Mouse (Mus musculus) lung, embryonic 16.5 days (tissue): ENCODE results near the gene Man1c1. TPM values are rescaled to one million over a fixed set of nuclear protein-coding genes. Genes with fewer than 3 reads are reported as not detected.

ENCODE experiments used
- ATAC-seq: fragments of 200-750 bp; cut with Nextera tagmentation; 2 replicates; pipeline ENCODE4 v1.8.0; 2017; ENCODE audit warnings: low read depth, mild to moderate bottlenecking, moderate library complexity
- H3K27ac ChIP-seq: fragments of 300-500 bp; sonication (generic); 2 replicates; pipeline ENCODE4 v1.5.1; 2014; ENCODE audit warnings: mild to moderate bottlenecking, control low read depth, low read length
- H3K27me3 ChIP-seq: fragments of 300-500 bp; sonication (generic); 2 replicates; pipeline ENCODE4 v1.6.1; 2014; ENCODE audit warnings: low read depth, low read length, mixed read lengths; ENCODE audit not compliant: control insufficient read depth, insufficient read depth
- H3K36me3 ChIP-seq: fragments of 300-500 bp; sonication (generic); 2 replicates; pipeline ENCODE4 v1.6.1; 2014; ENCODE audit warnings: low read length; ENCODE audit not compliant: control insufficient read depth, insufficient read depth
- H3K4me1 ChIP-seq: fragments of 300-500 bp; sonication (generic); replicated peaks from 2 replicates; pipeline ENCODE4 v1.6.1; 2014; ENCODE audit warnings: low read length, mixed read lengths; ENCODE audit not compliant: control insufficient read depth, insufficient read depth
- H3K4me2 ChIP-seq: fragments of 300-500 bp; sonication (generic); 2 replicates; pipeline ENCODE4 v1.6.1; 2014; ENCODE audit warnings: low read depth, low read length, control low read depth
- H3K4me3 ChIP-seq: fragments of 300-500 bp; sonication (generic); 2 replicates; pipeline ENCODE4 v1.5.1; 2014; ENCODE audit warnings: mild to moderate bottlenecking, low read length, control low read depth
- H3K9ac ChIP-seq: fragments of 300-500 bp; sonication (generic); 2 replicates; pipeline ENCODE4 v1.6.1; 2014; ENCODE audit warnings: low read length, control low read depth
- H3K9me3 ChIP-seq: fragments of 300-500 bp; sonication (generic); 2 replicates; pipeline ENCODE4 v1.6.1; 2016; ENCODE audit warnings: low read length; ENCODE audit not compliant: control insufficient read depth
- WGBS: fragments of 180-500 bp; shearing (Covaris S2); extraction: QIAGEN DNeasy Blood & Tissue Kit; methylation state at CpG from one replicate; pipeline ENCODE4 v1.1.7; 2014; 5-methylcytosine and 5-hydroxymethylcytosine counted together
- polyA plus RNA-seq: library from polyadenylated mRNA; unstranded; fragments of >200 nt; fragmentation: Nextera tagmentation; extraction: Ambion mirVana; gene quantifications from 2 replicates; pipeline ENCODE4 v1.2.1, GENCODE M21; 2015

Gene Man1c1
- polyA plus RNA-seq, 1 experiment from 2014 or later = 2.1 TPM

DNA sequence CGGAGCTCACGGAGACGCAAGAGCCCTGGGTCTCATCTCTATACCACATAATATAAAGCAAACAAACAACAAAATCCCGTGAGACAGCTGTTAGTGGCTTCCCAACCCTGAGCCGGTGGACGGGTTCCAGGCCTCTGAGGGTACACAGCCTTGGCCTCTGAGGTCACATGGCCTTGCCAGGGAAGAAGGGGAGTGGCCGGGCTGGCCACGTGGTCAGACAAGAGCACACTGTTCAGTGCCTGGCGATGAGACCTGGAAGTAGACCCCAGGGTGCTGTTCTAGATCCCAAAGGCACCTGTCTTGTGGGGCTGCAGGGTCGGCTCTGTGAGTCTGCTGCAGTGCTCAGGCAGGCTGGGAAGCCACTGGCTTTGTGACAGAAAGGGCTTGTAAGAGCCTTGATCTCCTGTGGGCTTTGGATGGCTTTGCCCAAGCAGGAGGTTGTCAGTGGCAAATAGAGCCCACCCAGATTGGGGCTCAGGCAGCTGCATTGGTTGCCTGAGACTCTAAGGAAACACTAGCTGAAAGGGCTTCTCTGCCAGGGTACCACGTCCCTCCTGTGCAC, 116.4 kb downstream of the Man1c1 start:
- no peaks in the 10 kb centered on the region for H3K27me3 ChIP-seq
- no peak for ATAC-seq
- H3K4me2 ChIP-seq = no peak overlapping the region
- no peak overlapping the region for H3K27ac ChIP-seq
- WGBS = 52% methylated on average over 11 of the region's 11 CpGs
- no peak overlapping the region for H3K4me3 ChIP-seq
- H3K9me3 ChIP-seq = no peaks in the 10 kb centered on the region
- H3K36me3 ChIP-seq = no peaks in the 10 kb centered on the region
- H3K4me1 ChIP-seq = peaks cover 11% of the 10 kb centered on the region
- no peak overlapping the region for H3K9ac ChIP-seq

DNA sequence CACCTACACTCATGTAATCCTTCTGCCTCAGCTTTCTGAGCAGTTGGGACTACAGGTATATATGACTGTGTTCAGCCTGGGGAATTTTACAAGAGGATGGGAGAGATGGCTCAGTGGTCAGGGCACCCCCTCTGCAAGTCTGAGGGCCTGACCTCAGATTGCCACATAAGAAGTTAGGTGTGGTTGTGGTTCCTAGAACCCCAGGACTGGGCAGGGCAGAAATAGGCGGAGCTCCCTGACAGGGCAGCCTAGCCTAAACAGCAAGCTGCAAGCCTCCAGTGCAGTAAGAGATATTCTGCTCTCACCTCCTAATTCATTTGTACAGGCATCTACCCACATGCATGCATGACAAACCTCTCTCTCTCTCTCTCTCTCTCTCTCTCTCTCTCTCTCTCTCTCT, 117.5 kb downstream of the Man1c1 start:
- Histone ChIP-seq H3K9me3 (no peaks in the 10 kb centered on the region), H3K36me3 (no peaks in the 10 kb centered on the region), H3K4me3 (no peak overlapping the region), H3K4me1 (peaks cover 4% of the 10 kb centered on the region), H3K27ac (no peak overlapping the region), H3K9ac (no peak overlapping the region), H3K4me2 (no peak overlapping the region), H3K27me3 (no peaks in the 10 kb centered on the region)
- no peak for ATAC-seq
- WGBS = 88% methylated on average over 1 of the region's 1 CpGs

DNA sequence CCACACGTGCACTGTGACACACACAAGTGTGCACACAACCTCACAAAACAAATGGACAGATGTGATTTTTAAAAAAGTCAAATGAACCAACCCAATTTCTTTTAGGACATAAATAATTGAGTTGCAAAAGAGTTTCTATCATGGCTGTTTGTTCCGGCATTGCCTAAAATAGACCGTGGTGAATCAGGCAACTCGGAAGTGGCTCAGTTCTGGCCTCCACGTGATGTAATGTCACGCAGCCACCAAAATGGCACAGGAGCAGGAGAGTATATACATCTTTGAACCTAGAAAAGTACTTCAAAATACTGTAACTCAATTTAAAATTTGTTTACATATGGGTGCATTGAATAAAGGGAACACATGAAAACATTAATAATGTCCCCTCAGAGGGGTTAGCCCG, 118.0 kb downstream of the Man1c1 start:
- Histone ChIP-seq H3K36me3 (no peaks in the 10 kb centered on the region), H3K27ac (no peak overlapping the region), H3K4me1 (no peaks in the 10 kb centered on the region), H3K9me3 (no peaks in the 10 kb centered on the region), H3K27me3 (no peaks in the 10 kb centered on the region), H3K4me2 (no peak overlapping the region), H3K9ac (no peak overlapping the region), H3K4me3 (no peak overlapping the region)
- no peak for ATAC-seq
- WGBS = 80% methylated on average over 7 of the region's 7 CpGs

DNA sequence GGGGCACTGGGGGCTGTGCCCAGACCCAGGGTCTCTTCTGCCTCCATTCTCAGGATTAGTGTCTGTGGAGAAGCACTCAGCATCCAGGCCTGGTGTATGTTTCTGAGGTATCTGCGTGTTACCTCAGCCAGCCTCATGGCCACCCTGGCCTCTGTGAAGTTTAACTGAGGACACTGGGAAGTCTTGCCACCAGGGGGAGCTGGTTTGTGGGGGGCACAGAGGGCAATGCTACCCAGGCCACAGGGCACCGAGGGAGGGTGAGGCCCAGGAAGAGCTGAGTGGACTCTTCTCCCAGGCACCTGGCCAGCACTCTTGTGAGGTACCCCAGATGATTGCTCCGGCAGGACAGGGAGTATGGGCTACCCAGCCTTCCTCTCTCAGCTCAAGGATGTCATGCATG, 120.6 kb downstream of the Man1c1 start:
- H3K4me1 ChIP-seq = peaks cover 13% of the 10 kb centered on the region
- ATAC-seq = no peak
- no peak overlapping the region for H3K9ac ChIP-seq
- H3K4me2 ChIP-seq = no peak overlapping the region
- no peak overlapping the region for H3K4me3 ChIP-seq
- no peaks in the 10 kb centered on the region for H3K27me3 ChIP-seq
- 67% methylated on average over 3 of the region's 3 CpGs for WGBS
- no peaks in the 10 kb centered on the region for H3K9me3 ChIP-seq
- H3K36me3 ChIP-seq = no peaks in the 10 kb centered on the region
- H3K27ac ChIP-seq = no peak overlapping the region

DNA sequence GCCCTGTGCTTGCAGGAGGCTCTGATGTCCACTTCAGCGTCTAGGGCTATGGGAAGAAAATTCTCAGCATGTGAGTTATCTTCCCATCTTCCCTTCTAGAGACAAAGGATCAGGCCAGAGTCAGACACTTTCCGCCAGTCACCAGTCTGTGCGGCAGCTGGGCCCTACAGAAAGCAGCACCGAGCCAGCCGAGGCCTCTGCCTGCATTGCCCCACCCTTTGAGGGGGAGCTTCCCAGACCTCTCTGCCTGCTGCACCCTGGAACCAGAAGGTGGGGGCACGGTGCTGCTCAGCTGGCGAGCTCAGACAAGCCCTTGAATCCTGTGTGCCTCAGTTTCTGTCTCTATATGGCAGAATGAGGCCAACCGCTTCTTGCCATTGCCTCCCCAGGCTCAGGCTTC, 122.7 kb downstream of the Man1c1 start:
- Histone ChIP-seq H3K4me1 (peaks cover 13% of the 10 kb centered on the region), H3K4me3 (no peak overlapping the region), H3K9me3 (no peaks in the 10 kb centered on the region), H3K27ac (no peak overlapping the region), H3K9ac (no peak overlapping the region), H3K36me3 (no peaks in the 10 kb centered on the region), H3K27me3 (no peaks in the 10 kb centered on the region), H3K4me2 (no peak overlapping the region)
- WGBS = 53% methylated on average over 8 of the region's 8 CpGs
- ATAC-seq = no peak

DNA sequence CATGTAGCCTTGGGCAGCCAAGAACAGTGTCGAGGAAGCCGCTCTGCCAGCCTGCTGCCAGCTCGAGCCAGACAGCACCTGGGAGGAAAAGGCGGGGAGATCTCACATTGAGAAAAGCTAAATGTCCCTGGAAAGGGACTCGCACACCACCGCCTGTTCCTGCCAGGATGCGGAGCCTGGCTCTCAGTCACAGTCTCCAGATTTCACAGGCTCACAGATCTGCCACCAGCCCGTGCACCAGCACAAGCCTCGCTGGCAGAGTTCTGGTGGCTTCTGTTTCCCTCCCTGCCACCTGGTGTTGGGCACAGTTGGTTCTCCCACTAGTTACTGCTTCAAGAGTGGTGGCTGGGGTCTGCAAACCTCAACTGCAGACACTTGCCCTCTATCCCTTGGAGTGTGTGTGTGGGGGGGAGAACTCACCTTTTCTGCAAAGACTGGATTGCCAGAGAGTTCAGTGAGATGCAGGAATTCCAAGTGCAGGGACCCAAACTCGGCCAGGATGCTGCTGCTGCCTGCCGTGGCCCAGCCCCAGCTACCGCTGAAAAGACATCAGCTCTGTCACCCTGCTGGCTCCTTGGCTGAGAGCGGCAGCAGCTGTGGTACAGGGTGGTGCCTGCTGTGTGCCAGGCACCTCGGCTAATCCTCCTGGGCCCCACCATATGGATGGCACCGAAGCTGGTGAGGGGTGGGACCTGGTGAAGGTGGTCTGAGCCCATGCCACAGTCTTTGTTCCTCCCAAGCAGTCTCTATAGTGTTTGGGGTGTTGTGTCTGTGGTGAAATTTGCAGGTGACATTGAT, 123.5 kb downstream of the Man1c1 start:
- H3K4me1 ChIP-seq = peaks cover 13% of the 10 kb centered on the region
- H3K4me3 ChIP-seq = no peak overlapping the region
- H3K9ac ChIP-seq = no peak overlapping the region
- H3K27me3 ChIP-seq = no peaks in the 10 kb centered on the region
- H3K36me3 ChIP-seq = no peaks in the 10 kb centered on the region
- H3K9me3 ChIP-seq = no peaks in the 10 kb centered on the region
- no peak for ATAC-seq
- no peak overlapping the region for H3K4me2 ChIP-seq
- no peak overlapping the region for H3K27ac ChIP-seq
- WGBS = 74% methylated on average over 15 of the region's 15 CpGs

DNA sequence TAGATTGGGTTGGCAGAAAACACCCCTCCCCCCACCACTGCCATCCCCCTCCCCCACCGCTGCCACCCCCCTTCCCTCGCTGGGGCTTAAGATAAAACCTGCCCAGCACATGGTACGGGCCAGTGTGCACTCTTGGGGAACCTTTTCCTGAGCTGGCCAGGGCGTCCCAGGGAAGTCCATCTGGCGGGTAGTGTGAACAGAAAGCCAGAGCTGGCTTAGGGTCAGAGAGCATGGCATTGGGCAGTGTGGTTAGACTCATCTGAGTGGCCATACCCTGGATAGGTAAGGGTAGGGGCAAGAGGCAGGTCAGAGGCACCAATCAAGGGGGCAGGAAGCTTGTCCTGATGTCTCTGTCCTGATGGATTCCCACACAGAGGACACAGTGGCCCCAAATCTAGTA, 124.5 kb downstream of the Man1c1 start:
- H3K4me2 ChIP-seq = peak overlapping the region; percentile 31; the same call in 1 of the 2 replicates
- WGBS = 34% methylated on average over 4 of the region's 5 CpGs
- H3K9me3 ChIP-seq = no peaks in the 10 kb centered on the region
- H3K27ac ChIP-seq = no peak overlapping the region
- no peaks in the 10 kb centered on the region for H3K36me3 ChIP-seq
- H3K4me1 ChIP-seq = peaks cover 13% of the 10 kb centered on the region
- no peak for ATAC-seq
- no peak overlapping the region for H3K4me3 ChIP-seq
- no peak overlapping the region; the same call in 1 of the 2 replicates for H3K9ac ChIP-seq
- H3K27me3 ChIP-seq = no peaks in the 10 kb centered on the region

DNA sequence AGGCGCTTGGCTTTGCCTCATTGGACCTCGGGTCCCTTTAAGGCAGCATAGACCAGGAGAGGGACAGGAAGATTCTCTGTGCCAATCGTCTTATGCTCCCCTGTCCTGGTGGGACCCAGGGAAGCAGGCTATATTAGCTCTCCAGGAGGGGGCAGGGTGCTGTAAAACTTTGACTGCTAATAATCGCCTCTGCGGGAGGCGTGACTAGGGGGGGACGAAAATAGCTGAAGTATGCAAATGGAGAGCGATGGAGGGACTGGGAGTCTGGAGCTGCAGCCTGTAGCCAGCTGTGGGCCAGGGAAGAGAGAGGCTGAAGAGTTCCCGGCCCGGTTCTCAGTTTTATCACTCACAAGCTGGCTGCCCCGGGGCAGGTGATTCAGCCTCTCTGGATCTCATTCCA, 124.9 kb downstream of the Man1c1 start:
- Histone ChIP-seq H3K9me3 (no peaks in the 10 kb centered on the region), H3K27ac (no peak overlapping the region), H3K4me2 (peak overlapping the region; percentile 31; the same call in 1 of the 2 replicates), H3K4me1 (peaks cover 13% of the 10 kb centered on the region), H3K9ac (peak overlapping the region; percentile 12; the same call in 1 of the 2 replicates), H3K27me3 (no peaks in the 10 kb centered on the region), H3K36me3 (no peaks in the 10 kb centered on the region), H3K4me3 (no peak overlapping the region)
- WGBS = 5% methylated on average over 11 of the region's 11 CpGs
- peak; percentile 53; the same call in 1 of the 2 replicates for ATAC-seq

DNA sequence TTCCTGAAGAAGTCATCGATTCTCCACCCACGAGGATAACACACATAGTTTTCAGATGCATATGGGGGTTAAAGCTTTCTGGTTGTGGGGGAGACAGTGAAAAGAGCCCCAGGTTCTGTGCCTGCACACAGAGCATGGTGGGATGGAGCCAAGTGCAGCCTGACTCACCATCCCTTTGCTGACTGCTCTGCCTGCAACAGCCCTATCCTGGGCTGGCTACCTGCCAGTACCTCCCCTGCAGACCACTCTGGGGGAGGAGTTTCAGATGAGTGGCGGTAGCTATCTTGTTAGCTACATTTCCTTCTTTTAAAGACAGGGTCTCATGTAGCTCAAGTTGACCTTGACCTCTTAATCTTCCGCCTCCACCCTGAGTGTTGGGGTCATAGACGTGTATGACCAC, 125.7 kb downstream of the Man1c1 start:
- Histone ChIP-seq H3K27me3 (no peaks in the 10 kb centered on the region), H3K36me3 (no peaks in the 10 kb centered on the region), H3K4me3 (no peak overlapping the region), H3K4me2 (no peak overlapping the region), H3K9ac (no peak overlapping the region), H3K27ac (no peak overlapping the region), H3K9me3 (no peaks in the 10 kb centered on the region), H3K4me1 (peaks cover 13% of the 10 kb centered on the region)
- WGBS = 41% methylated on average over 5 of the region's 5 CpGs
- ATAC-seq = peak; percentile 37; the same call in 1 of the 2 replicates
